Mouse (Mus musculus): ENCODE measurements around the gene Psmb5. TPM values are rescaled to one million over a fixed set of nuclear protein-coding genes. Genes with fewer than 3 reads are reported as not detected.
A peak's percentile ranks its signal among the peaks of the same experiment; 100 is the strongest.

Psmb5 gene
- polyA plus RNA-seq, 1 experiment from 2014 or later, result 542 TPM

- H3K9me3 ChIP-seq (replicated peaks; ENCODE audit: control insufficient read depth, low read length), result no peaks in the 10 kb centered on the region
- H3K36me3 ChIP-seq (ENCODE audit: control insufficient read depth, insufficient read depth, low read length), result peaks cover 56% of the 10 kb centered on the region
- no peak overlapping the region for H3K4me3 ChIP-seq (ENCODE audit: low read depth, low read length)
- H3K4me1 ChIP-seq (ENCODE audit: control insufficient read depth, insufficient read depth, low read length), result peaks cover 3% of the 10 kb centered on the region
- H3K27me3 ChIP-seq (replicated peaks; ENCODE audit: control insufficient read depth, insufficient read depth, low read length), result no peaks in the 10 kb centered on the region
- DNase-seq (ENCODE audit: low spot score) (no peak), ATAC-seq (no peak)
- 78% methylated on average over 5 of the region's 5 CpGs for WGBS
- no peak overlapping the region for H3K4me2 ChIP-seq (ENCODE audit: low read length)
- no peak overlapping the region for H3K9ac ChIP-seq (ENCODE audit: low read length)
- H3K27ac ChIP-seq (ENCODE audit: low read depth, low read length), result no peak overlapping the region
Observed at GRCm38 (mm10) chr14:54638210-54638609, 20.4 kb upstream of the Psmb5 start.

GRCm38 (mm10) chr14:54636954-54637353, 19.1 kb upstream of the Psmb5 start:
- no peak overlapping the region for H3K9ac ChIP-seq (ENCODE audit: low read length)
- peaks cover 3% of the 10 kb centered on the region for H3K4me1 ChIP-seq (ENCODE audit: control insufficient read depth, insufficient read depth, low read length)
- no peak overlapping the region for H3K4me2 ChIP-seq (ENCODE audit: low read length)
- no peaks in the 10 kb centered on the region for H3K27me3 ChIP-seq (replicated peaks; ENCODE audit: control insufficient read depth, insufficient read depth, low read length)
- no peak overlapping the region for H3K27ac ChIP-seq (ENCODE audit: low read depth, low read length)
- no peak overlapping the region for H3K4me3 ChIP-seq (ENCODE audit: low read depth, low read length)
- ATAC-seq (no peak), DNase-seq (ENCODE audit: low spot score) (peak; percentile 49)
- no peaks in the 10 kb centered on the region for H3K9me3 ChIP-seq (replicated peaks; ENCODE audit: control insufficient read depth, low read length)
- 53% methylated on average over 8 of the region's 8 CpGs for WGBS
- peaks cover 58% of the 10 kb centered on the region for H3K36me3 ChIP-seq (ENCODE audit: control insufficient read depth, insufficient read depth, low read length)

GRCm38 (mm10) chr14:54634182-54634581, 16.4 kb upstream of the Psmb5 start:
- Histone ChIP-seq H3K9ac (ENCODE audit: low read length) (no peak overlapping the region), H3K9me3 (replicated peaks; ENCODE audit: control insufficient read depth, low read length) (no peaks in the 10 kb centered on the region), H3K27me3 (replicated peaks; ENCODE audit: control insufficient read depth, insufficient read depth, low read length) (no peaks in the 10 kb centered on the region), H3K4me2 (ENCODE audit: low read length) (no peak overlapping the region), H3K4me1 (ENCODE audit: control insufficient read depth, insufficient read depth, low read length) (no peaks in the 10 kb centered on the region), H3K4me3 (ENCODE audit: low read depth, low read length) (no peak overlapping the region), H3K27ac (ENCODE audit: low read depth, low read length) (no peak overlapping the region), H3K36me3 (ENCODE audit: control insufficient read depth, insufficient read depth, low read length) (peaks cover 76% of the 10 kb centered on the region)
- WGBS, result 91% methylated on average over 4 of the region's 4 CpGs
- DNase-seq (ENCODE audit: low spot score) (no peak), ATAC-seq (no peak)

GRCm38 (mm10) chr14:54632252-54632651, 14.4 kb upstream of the Psmb5 start:
- Histone ChIP-seq H3K4me2 (ENCODE audit: low read length) (no peak overlapping the region), H3K9ac (ENCODE audit: low read length) (no peak overlapping the region), H3K27me3 (replicated peaks; ENCODE audit: control insufficient read depth, insufficient read depth, low read length) (no peaks in the 10 kb centered on the region), H3K4me1 (ENCODE audit: control insufficient read depth, insufficient read depth, low read length) (no peaks in the 10 kb centered on the region), H3K36me3 (ENCODE audit: control insufficient read depth, insufficient read depth, low read length) (peaks cover 64% of the 10 kb centered on the region), H3K27ac (ENCODE audit: low read depth, low read length) (no peak overlapping the region), H3K4me3 (ENCODE audit: low read depth, low read length) (no peak overlapping the region), H3K9me3 (replicated peaks; ENCODE audit: control insufficient read depth, low read length) (no peaks in the 10 kb centered on the region)
- 97% methylated on average over 37 of the region's 37 CpGs for WGBS
- ATAC-seq, result no peak
- DNase-seq (ENCODE audit: low spot score), result no peak

GRCm38 (mm10) chr14:54631240-54631599, 13.4 kb upstream of the Psmb5 start:
- H3K27ac ChIP-seq (ENCODE audit: low read depth, low read length), result no peak overlapping the region
- no peaks in the 10 kb centered on the region for H3K27me3 ChIP-seq (replicated peaks; ENCODE audit: control insufficient read depth, insufficient read depth, low read length)
- H3K4me2 ChIP-seq (ENCODE audit: low read length), result no peak overlapping the region
- ATAC-seq, result no peak
- no peaks in the 10 kb centered on the region for H3K4me1 ChIP-seq (ENCODE audit: control insufficient read depth, insufficient read depth, low read length)
- H3K9ac ChIP-seq (ENCODE audit: low read length), result no peak overlapping the region
- no peaks in the 10 kb centered on the region for H3K9me3 ChIP-seq (replicated peaks; ENCODE audit: control insufficient read depth, low read length)
- no peak overlapping the region for H3K4me3 ChIP-seq (ENCODE audit: low read depth, low read length)
- 77% methylated on average over 4 of the region's 4 CpGs for WGBS
- no peak for DNase-seq (ENCODE audit: low spot score)
- H3K36me3 ChIP-seq (ENCODE audit: control insufficient read depth, insufficient read depth, low read length), result peaks cover 54% of the 10 kb centered on the region

- ATAC-seq, result no peak
- Histone ChIP-seq H3K27ac (ENCODE audit: low read depth, low read length) (no peak overlapping the region), H3K9me3 (replicated peaks; ENCODE audit: control insufficient read depth, low read length) (no peaks in the 10 kb centered on the region), H3K27me3 (replicated peaks; ENCODE audit: control insufficient read depth, insufficient read depth, low read length) (no peaks in the 10 kb centered on the region), H3K36me3 (ENCODE audit: control insufficient read depth, insufficient read depth, low read length) (peaks cover 49% of the 10 kb centered on the region), H3K4me3 (ENCODE audit: low read depth, low read length) (no peak overlapping the region), H3K4me2 (ENCODE audit: low read length) (no peak overlapping the region), H3K9ac (ENCODE audit: low read length) (no peak overlapping the region), H3K4me1 (ENCODE audit: control insufficient read depth, insufficient read depth, low read length) (no peaks in the 10 kb centered on the region)
- no peak for DNase-seq (ENCODE audit: low spot score)
- 77% methylated on average over 11 of the region's 11 CpGs for WGBS
Observed at GRCm38 (mm10) chr14:54630583-54631239, 12.9 kb upstream of the Psmb5 start.

- Histone ChIP-seq H3K27me3 (replicated peaks; ENCODE audit: control insufficient read depth, insufficient read depth, low read length) (no peaks in the 10 kb centered on the region), H3K9ac (ENCODE audit: low read length) (no peak overlapping the region), H3K4me2 (ENCODE audit: low read length) (no peak overlapping the region), H3K27ac (ENCODE audit: low read depth, low read length) (no peak overlapping the region), H3K4me3 (ENCODE audit: low read depth, low read length) (no peak overlapping the region), H3K9me3 (replicated peaks; ENCODE audit: control insufficient read depth, low read length) (no peaks in the 10 kb centered on the region), H3K4me1 (ENCODE audit: control insufficient read depth, insufficient read depth, low read length) (no peaks in the 10 kb centered on the region), H3K36me3 (ENCODE audit: control insufficient read depth, insufficient read depth, low read length) (peaks cover 44% of the 10 kb centered on the region)
- DNase-seq (ENCODE audit: low spot score), result no peak
- 89% methylated on average over 2 of the region's 2 CpGs for WGBS
- ATAC-seq, result no peak
Observed at GRCm38 (mm10) chr14:54629797-54630196, 12.0 kb upstream of the Psmb5 start.

GRCm38 (mm10) chr14:54628103-54628502, 10.3 kb upstream of the Psmb5 start:
- Histone ChIP-seq H3K4me3 (ENCODE audit: low read depth, low read length) (no peak overlapping the region), H3K9me3 (replicated peaks; ENCODE audit: control insufficient read depth, low read length) (no peaks in the 10 kb centered on the region), H3K27me3 (replicated peaks; ENCODE audit: control insufficient read depth, insufficient read depth, low read length) (no peaks in the 10 kb centered on the region), H3K36me3 (ENCODE audit: control insufficient read depth, insufficient read depth, low read length) (peaks cover 30% of the 10 kb centered on the region), H3K4me2 (ENCODE audit: low read length) (no peak overlapping the region), H3K4me1 (ENCODE audit: control insufficient read depth, insufficient read depth, low read length) (no peaks in the 10 kb centered on the region), H3K27ac (ENCODE audit: low read depth, low read length) (no peak overlapping the region), H3K9ac (ENCODE audit: low read length) (no peak overlapping the region)
- DNase-seq (ENCODE audit: low spot score) (no peak), ATAC-seq (no peak)
- 80% methylated on average over 5 of the region's 5 CpGs for WGBS

- no peak for DNase-seq (ENCODE audit: low spot score)
- no peak for ATAC-seq
- no peaks in the 10 kb centered on the region for H3K27me3 ChIP-seq (replicated peaks; ENCODE audit: control insufficient read depth, insufficient read depth, low read length)
- no peaks in the 10 kb centered on the region for H3K4me1 ChIP-seq (ENCODE audit: control insufficient read depth, insufficient read depth, low read length)
- peaks cover under 1% of the 10 kb centered on the region; the same call in 1 of the 2 replicates for H3K36me3 ChIP-seq (ENCODE audit: control insufficient read depth, insufficient read depth, low read length)
- H3K9me3 ChIP-seq (replicated peaks; ENCODE audit: control insufficient read depth, low read length), result no peaks in the 10 kb centered on the region
- no peak overlapping the region for H3K4me3 ChIP-seq (ENCODE audit: low read depth, low read length)
- no peak overlapping the region for H3K4me2 ChIP-seq (ENCODE audit: low read length)
- no peak overlapping the region for H3K9ac ChIP-seq (ENCODE audit: low read length)
- no peak overlapping the region for H3K27ac ChIP-seq (ENCODE audit: low read depth, low read length)
- 79% methylated on average over 10 of the region's 10 CpGs for WGBS
Observed at GRCm38 (mm10) chr14:54624976-54625375, 7.2 kb upstream of the Psmb5 start.
